Mouse (Mus musculus) stomach, embryonic 16.5 days (tissue): ENCODE measurements around the gene 1520401A03Rik. TPM values are rescaled to one million over a fixed set of nuclear protein-coding genes. Genes with fewer than 3 reads are reported as not detected.

Experiments
- ATAC-seq: fragments of 200-750 bp; cut with Nextera tagmentation; 2 replicates; pipeline ENCODE4 v1.8.0; 2017; ENCODE audit warnings: moderate number of reproducible peaks, moderate TSS enrichment; ENCODE audit not compliant: insufficient read depth, low FRiP score
- H3K27ac ChIP-seq: fragments of 300-500 bp; sonication (generic); 2 replicates; pipeline ENCODE4 v1.5.1; 2014; ENCODE audit warnings: low read length
- H3K27me3 ChIP-seq: fragments of 300-500 bp; sonication (generic); 2 replicates; pipeline ENCODE4 v1.6.1; 2014; ENCODE audit warnings: low read length, control low read depth, mixed read lengths; ENCODE audit not compliant: control insufficient read depth, insufficient read depth
- H3K36me3 ChIP-seq: fragments of 300-500 bp; sonication (generic); 2 replicates; pipeline ENCODE4 v1.6.1; 2014; ENCODE audit warnings: low read length; ENCODE audit not compliant: control insufficient read depth, insufficient read depth
- H3K4me1 ChIP-seq: fragments of 300-500 bp; sonication (generic); 2 replicates; pipeline ENCODE4 v1.6.1; 2014; ENCODE audit warnings: low read length, control low read depth, mixed read lengths; ENCODE audit not compliant: control insufficient read depth, insufficient read depth
- H3K4me2 ChIP-seq: fragments of 300-500 bp; sonication (generic); 2 replicates; pipeline ENCODE4 v1.6.1; 2014; ENCODE audit warnings: low read depth, low read length, mixed read lengths
- H3K4me3 ChIP-seq: fragments of 300-500 bp; sonication (generic); replicated peaks from 2 replicates; pipeline ENCODE4 v1.5.1; 2014; ENCODE audit warnings: mild to moderate bottlenecking, low read length
- H3K9ac ChIP-seq: fragments of 300-500 bp; sonication (generic); 2 replicates; pipeline ENCODE4 v1.6.1; 2014; ENCODE audit warnings: low read length
- H3K9me3 ChIP-seq: fragments of 300-500 bp; sonication (generic); replicated peaks from 2 replicates; pipeline ENCODE4 v1.6.1; 2016; ENCODE audit warnings: low read length, control low read depth; ENCODE audit not compliant: control insufficient read depth
- WGBS: fragments of 180-500 bp; shearing (Covaris S2); extraction: QIAGEN DNeasy Blood & Tissue Kit; methylation state at CpG from one replicate; pipeline ENCODE4 v1.1.7; 2014; 5-methylcytosine and 5-hydroxymethylcytosine counted together
- polyA plus RNA-seq: library from polyadenylated mRNA; unstranded; fragments of >200 nt; fragmentation: Nextera tagmentation; extraction: Ambion mirVana; gene quantifications from 2 replicates; pipeline ENCODE4 v1.2.1, GENCODE M21; 2015

Gene 1520401A03Rik
- polyA plus RNA-seq, 1 experiment from 2014 or later: 0.23 TPM

GRCm38 (mm10) chr17:23671519-23671918 is 51.1 kb downstream of the 1520401A03Rik start:
- H3K4me3 ChIP-seq: no peak overlapping the region
- WGBS: 80% methylated on average over 3 of the region's 3 CpGs
- H3K9ac ChIP-seq: no peak overlapping the region

GRCm38 (mm10) chr17:23670516-23671074 is 52.0 kb downstream of the 1520401A03Rik start:
- ATAC-seq: no peak
- no peak overlapping the region for H3K4me3 ChIP-seq
- peaks cover 23% of the 10 kb centered on the region for H3K4me1 ChIP-seq
- no peak overlapping the region for H3K4me2 ChIP-seq
- no peaks in the 10 kb centered on the region for H3K27me3 ChIP-seq
- no peak overlapping the region for H3K27ac ChIP-seq
- H3K9ac ChIP-seq: no peak overlapping the region
- 86% methylated on average over 7 of the region's 7 CpGs for WGBS
- H3K36me3 ChIP-seq: peaks cover 8% of the 10 kb centered on the region
- no peaks in the 10 kb centered on the region for H3K9me3 ChIP-seq

More at GRCm38 (mm10) chr17:23671519-23671918, 51.1 kb downstream of the 1520401A03Rik start:
- Histone ChIP-seq H3K27ac (no peak overlapping the region), H3K27me3 (no peaks in the 10 kb centered on the region), H3K4me1 (peaks cover 32% of the 10 kb centered on the region), H3K36me3 (peaks cover 8% of the 10 kb centered on the region), H3K9me3 (no peaks in the 10 kb centered on the region), H3K4me2 (no peak overlapping the region)
- ATAC-seq: no peak

GRCm38 (mm10) chr17:23665511-23665910 is 57.1 kb downstream of the 1520401A03Rik start:
- Histone ChIP-seq H3K4me1 (no peaks in the 10 kb centered on the region), H3K36me3 (peaks cover 8% of the 10 kb centered on the region), H3K9ac (no peak overlapping the region), H3K4me2 (no peak overlapping the region), H3K27ac (no peak overlapping the region), H3K27me3 (peaks cover 7% of the 10 kb centered on the region; the same call in 1 of the 2 replicates), H3K9me3 (no peaks in the 10 kb centered on the region), H3K4me3 (no peak overlapping the region)
- no peak for ATAC-seq
- WGBS: 82% methylated on average over 14 of the region's 14 CpGs

GRCm38 (mm10) chr17:23664556-23665021 is 58.0 kb downstream of the 1520401A03Rik start:
- peak; percentile 8; the same call in 1 of the 2 replicates for ATAC-seq
- no peak overlapping the region for H3K4me3 ChIP-seq
- H3K36me3 ChIP-seq: peaks cover 8% of the 10 kb centered on the region
- peaks cover 12% of the 10 kb centered on the region; the same call in 1 of the 2 replicates for H3K27me3 ChIP-seq
- WGBS: 9% methylated on average over 5 of the region's 5 CpGs
- no peak overlapping the region for H3K4me2 ChIP-seq
- H3K9ac ChIP-seq: no peak overlapping the region
- H3K4me1 ChIP-seq: no peaks in the 10 kb centered on the region
- no peak overlapping the region for H3K27ac ChIP-seq
- H3K9me3 ChIP-seq: no peaks in the 10 kb centered on the region

GRCm38 (mm10) chr17:23661526-23661925 is 61.1 kb downstream of the 1520401A03Rik start:
- Histone ChIP-seq H3K9me3 (no peaks in the 10 kb centered on the region), H3K27ac (no peak overlapping the region; the same call in 1 of the 2 replicates), H3K27me3 (peaks cover 16% of the 10 kb centered on the region; the same call in 1 of the 2 replicates), H3K9ac (0 out of 2 replicates have a peak overlapping the region, but pooled peaks have one; percentile 41), H3K36me3 (no peaks in the 10 kb centered on the region; the same call in 1 of the 2 replicates), H3K4me1 (no peaks in the 10 kb centered on the region), H3K4me3 (no peak overlapping the region; the same call in 1 of the 2 replicates), H3K4me2 (peak overlapping the region; percentile 54)
- 3% methylated on average over 9 of the region's 9 CpGs for WGBS
- ATAC-seq: no peak

- Histone ChIP-seq H3K36me3 (no peaks in the 10 kb centered on the region), H3K27ac (peak overlapping the region; percentile 57), H3K4me3 (peak overlapping the region; percentile 36), H3K4me2 (peak overlapping the region; percentile 54), H3K4me1 (no peaks in the 10 kb centered on the region), H3K9me3 (no peaks in the 10 kb centered on the region), H3K27me3 (peaks cover 18% of the 10 kb centered on the region; the same call in 1 of the 2 replicates), H3K9ac (peak overlapping the region; percentile 61)
- WGBS: 2% methylated on average over 14 of the region's 14 CpGs
- peak; percentile 55; the same call in 1 of the 2 replicates for ATAC-seq
Measured at GRCm38 (mm10) chr17:23660876-23661200, 61.7 kb downstream of the 1520401A03Rik start.

GRCm38 (mm10) chr17:23660117-23660875 is 62.3 kb downstream of the 1520401A03Rik start, which contains the start of gene Bicdl2:
Bicdl2 (plus strand) TSS chr17:23660506.
- Histone ChIP-seq H3K27me3 (peaks cover 18% of the 10 kb centered on the region; the same call in 1 of the 2 replicates), H3K4me3 (peak within 1 kb of the TSS; percentile 36), H3K9ac (peak within 1 kb of the TSS; percentile 61), H3K36me3 (no peaks in the 10 kb centered on the region), H3K27ac (peak within 1 kb of the TSS; percentile 57), H3K4me2 (peak within 1 kb of the TSS; percentile 54), H3K9me3 (no peaks in the 10 kb centered on the region), H3K4me1 (no peaks in the 10 kb centered on the region)
- WGBS: 7% methylated on average over 27 of the region's 27 CpGs
- ATAC-seq: peak; percentile 60

- no peak for ATAC-seq
- peaks cover 18% of the 10 kb centered on the region; the same call in 1 of the 2 replicates for H3K27me3 ChIP-seq
- no peak overlapping the region for H3K4me3 ChIP-seq
- no peak overlapping the region for H3K4me2 ChIP-seq
- no peak overlapping the region for H3K9ac ChIP-seq
- H3K4me1 ChIP-seq: no peaks in the 10 kb centered on the region
- no peaks in the 10 kb centered on the region for H3K9me3 ChIP-seq
- no peak overlapping the region for H3K27ac ChIP-seq
- WGBS: 82% methylated on average over 3 of the region's 3 CpGs
- no peaks in the 10 kb centered on the region for H3K36me3 ChIP-seq
Measured at GRCm38 (mm10) chr17:23658450-23658849, 64.1 kb downstream of the 1520401A03Rik start.
